Mouse (Mus musculus): ENCODE results near the gene Uncx.
"Not testable (repeated sequence)": the region's sequence is repeated elsewhere in the genome, so short reads cannot be mapped to it uniquely, and the experiment has no call there.

Uncx gene

DNA sequence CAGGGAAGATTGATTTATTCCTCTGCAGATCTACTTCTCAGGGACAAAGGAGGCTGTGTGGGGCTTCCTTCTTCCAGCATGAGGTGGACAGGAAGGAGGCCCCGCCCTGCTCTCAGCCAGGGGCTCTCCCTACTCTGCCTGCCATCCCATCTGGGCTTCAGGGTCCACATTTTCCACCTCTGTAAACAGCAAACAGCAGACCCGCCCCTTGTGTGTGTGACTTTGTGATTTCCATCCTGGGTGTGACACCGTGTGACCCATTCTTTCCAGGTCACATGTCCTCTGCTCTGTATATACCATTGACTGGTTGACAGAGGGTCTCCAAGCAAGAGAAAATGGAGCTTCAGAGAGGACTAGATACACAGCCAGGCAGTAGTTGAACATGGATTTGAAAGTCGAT is 22.2 kb downstream of the Uncx start:
- DNase-seq = no peak

GRCm38 (mm10) chr5:139566640-139567399 is 23.5 kb downstream of the Uncx start:
- DNase-seq = no peak

DNA sequence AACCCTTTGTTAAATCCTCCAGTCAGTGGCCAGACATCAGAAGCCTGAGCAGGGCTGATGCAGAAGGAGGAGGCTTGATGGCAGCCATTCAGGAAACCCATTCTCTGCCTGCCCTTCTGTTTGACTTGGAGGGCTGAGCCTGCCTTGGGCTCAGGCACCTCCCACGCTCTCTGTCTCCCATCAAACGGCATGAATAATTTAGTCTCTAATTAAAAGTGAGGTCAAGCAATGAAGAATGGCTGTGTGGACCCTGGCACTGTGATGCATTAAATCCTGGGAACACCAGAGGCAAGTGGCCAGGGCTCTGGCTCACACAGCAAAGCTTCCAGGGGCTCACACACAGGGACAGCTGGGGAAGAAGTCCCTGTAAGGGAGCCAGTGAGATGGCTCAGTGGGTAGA is 24.8 kb downstream of the Uncx start:
- DNase-seq = no peak

- DNase-seq = no peak
Measured at GRCm38 (mm10) chr5:139572526-139572925, 29.2 kb downstream of the Uncx start.

GRCm38 (mm10) chr5:139573606-139574311 is 30.5 kb downstream of the Uncx start:
- no peak for DNase-seq

DNA sequence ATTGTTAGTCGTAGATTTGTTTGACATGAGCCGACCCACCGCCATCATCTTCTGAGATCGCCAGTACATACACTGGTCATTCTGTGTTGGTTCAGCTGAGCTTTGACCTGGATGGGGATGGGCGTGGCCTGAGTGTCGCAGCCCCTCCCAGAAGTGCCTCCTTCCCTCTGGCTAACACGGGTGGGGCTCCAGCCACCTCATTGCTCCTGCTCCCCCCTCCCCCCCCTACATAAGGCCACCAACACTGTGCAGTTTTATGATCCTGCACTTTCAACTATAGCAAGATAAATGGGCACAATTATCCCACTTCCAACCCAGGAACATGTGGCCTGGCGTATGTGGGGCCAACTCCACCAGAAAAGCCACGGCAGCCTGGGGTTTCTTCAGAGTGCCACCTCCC is 31.8 kb downstream of the Uncx start:
- no peak for DNase-seq

GRCm38 (mm10) chr5:139580171-139580743 is 37.0 kb downstream of the Uncx start:
- DNase-seq = no peak

DNA sequence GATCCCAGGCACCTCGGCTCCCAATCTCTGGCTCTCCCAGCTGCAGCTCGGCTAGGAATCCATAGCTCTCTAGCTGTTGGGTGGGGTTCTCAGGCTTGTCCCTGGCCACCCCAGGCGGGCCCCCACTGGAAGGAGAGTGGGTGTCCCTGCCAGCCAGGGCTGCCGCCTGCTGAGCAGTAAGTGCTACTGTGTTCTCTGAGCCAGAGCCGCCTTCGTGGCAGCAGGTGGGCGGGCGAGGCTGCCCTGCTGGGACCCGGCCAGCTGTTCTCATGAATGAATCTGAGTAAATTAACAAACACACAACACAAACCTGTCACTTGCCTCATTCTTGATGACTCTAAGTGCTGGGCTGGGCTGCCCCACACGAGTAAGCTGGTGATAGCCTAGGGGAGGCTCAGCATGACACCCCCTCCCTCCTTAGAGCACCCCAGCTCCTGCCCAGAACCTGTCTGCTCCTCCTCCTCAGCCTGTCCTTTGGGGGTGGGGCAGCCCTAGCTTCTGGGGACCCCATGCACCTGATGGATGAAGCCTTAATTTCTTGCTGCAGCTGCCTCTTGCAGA is 38.1 kb downstream of the Uncx start:
- DNase-seq = no peak

DNA sequence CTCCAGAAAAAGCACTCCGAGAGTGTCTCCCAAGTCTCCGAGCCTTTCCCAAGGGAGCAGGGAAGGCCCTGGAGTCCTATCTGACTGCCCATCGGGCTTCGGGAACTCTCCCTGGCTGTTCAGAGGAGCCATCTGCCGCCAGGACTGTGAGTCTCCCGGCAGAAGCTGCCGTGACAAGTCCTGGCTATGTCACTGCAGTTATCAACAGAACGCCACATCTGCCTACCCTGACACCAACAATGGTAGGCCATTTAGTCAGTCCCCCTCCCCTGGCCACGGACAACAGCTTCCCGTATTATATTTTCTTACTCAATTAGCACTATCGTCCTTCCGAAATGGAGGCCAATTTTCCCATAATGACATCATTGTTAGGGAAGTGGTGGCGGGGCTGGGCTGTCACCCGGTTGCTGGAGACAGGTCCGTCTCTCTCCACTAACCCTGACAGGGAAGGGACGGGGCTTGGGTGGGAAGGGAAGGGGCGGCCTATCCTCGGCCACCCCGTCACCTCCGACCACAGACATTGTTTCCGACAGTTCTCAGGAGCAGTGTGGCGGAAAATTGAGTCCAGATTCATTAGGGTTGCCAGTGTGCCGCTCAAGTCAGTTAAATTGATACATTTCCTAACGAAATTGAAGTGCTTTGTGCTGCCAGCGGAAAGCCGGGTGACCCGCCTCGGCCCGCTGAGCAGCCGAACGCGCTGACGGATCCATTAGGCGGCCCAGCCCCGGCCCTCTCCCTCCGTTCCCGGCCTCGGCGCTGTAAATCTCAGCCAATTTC is 41.9 kb downstream of the Uncx start:
- DNase-seq = no peak

DNA sequence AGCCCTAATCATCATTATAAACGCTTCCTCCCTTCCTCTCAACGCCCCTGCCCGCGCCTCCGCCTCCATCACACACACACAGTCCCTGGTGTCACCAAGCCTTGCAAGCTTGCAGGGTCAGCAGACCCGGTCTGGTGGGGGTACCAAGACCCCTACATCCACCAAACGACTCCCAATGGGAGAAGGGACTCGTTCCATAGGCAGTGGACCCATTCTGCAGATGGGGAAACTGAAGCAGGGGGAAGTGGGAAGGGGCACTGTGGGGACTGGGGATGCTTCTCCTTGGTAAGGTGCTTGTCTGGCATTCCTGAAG is 42.4 kb downstream of the Uncx start:
- DNase-seq = no peak

DNA sequence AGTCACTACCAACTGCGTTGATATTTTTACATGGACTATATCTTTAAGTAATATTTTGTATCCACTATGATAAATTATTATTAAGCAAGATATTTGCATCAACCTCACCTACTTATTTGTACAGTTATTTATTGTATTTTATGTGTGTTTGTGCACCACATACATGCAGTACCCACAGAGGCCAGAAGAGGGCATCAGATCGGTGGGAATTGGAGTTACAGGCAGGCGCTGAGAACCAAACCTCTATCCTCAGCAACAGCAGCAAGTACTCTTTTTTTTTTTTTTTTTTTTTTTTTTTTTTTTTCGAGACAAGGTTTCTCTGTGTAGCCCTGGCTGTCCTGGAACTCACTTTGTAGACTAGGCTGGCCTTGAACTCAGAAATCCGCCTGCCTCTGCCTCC is 44.2 kb downstream of the Uncx start:
- DNase-seq = not testable (repeated sequence)

DNA sequence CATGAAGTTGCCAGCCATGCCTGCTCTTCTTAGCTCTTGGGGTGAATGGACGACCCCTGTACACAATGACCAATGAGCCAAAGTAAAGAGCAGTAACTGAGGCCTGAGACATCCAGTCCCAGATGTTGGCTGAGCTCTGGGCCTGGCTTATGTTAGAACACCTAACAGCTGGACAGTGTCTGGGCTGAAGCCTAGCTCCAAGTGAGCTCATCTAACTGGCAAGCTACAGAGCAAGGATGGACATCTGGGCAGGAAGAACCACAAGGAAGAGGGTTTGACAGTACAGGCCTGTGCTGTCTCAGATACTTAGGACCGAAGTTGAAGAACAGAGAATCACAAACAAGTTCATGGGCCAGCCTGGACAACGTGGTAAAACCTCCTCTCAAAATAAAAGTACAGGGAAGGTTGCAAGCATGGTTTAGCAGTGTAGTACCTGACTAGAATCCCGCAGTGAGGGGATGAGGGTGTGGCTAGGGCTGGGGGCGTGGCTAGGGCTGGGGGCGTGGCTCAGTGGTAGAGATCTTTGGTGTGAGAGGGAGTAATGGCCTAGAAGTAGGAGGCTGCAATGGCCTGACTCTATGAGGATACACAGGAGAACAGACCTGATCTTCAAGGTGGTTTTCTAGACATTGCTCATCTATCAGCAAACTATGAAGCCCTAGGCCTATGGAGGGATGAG is 47.5 kb downstream of the Uncx start:
- DNase-seq = not testable (repeated sequence)

- DNase-seq = peak; percentile 37
Measured at GRCm38 (mm10) chr5:139592011-139592410, 48.7 kb downstream of the Uncx start.

DNA sequence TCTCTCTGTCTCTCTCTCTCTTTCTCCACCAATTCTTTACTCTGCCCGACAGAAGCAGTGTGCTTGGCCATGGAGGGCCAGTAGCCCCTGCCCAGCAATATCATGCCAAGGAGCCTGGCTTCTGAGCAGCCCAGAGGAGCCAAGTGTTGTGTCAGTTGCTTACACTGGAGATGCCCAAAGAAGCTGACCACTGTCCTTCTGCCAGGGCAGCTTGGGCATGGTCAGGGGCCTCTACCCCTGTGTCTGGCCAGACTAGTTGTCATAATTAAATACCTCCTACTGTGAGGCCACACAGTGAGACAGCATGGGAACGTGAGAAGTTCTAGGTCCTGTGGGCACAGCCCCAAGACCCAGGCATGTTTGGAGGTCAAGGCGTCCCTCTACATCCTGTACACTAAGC is 49.6 kb downstream of the Uncx start:
- no peak for DNase-seq

GRCm38 (mm10) chr5:139593746-139594145 is 50.5 kb downstream of the Uncx start:
- DNase-seq = no peak

GRCm38 (mm10) chr5:139595001-139595400 is 51.7 kb downstream of the Uncx start:
- no peak for DNase-seq
